Mouse (Mus musculus): Measurements from ENCODE around the gene Hmgcl. TPM values are rescaled to one million over a fixed set of nuclear protein-coding genes. Genes with fewer than 3 reads are reported as not detected.

The Hmgcl gene
- polyA plus RNA-seq, 1 experiment from 2014 or later, result 91.4 TPM

GRCm38 (mm10) chr4:136010586-136010985 is 64.3 kb downstream of the Hmgcl start:
- no peak overlapping the region for H3K27ac ChIP-seq (replicated peaks)

More at GRCm38 (mm10) chr4:136010586-136010985, 64.3 kb downstream of the Hmgcl start:
- peaks cover 7% of the 10 kb centered on the region for H3K4me1 ChIP-seq (replicated peaks)
- ATAC-seq (ENCODE audit: insufficient read depth), result no peak
- H3K4me3 ChIP-seq (replicated peaks), result no peak overlapping the region
- no peak overlapping the region for H3K4me2 ChIP-seq
- WGBS (ENCODE audit: insufficient replicate concordance), result 83% methylated on average over 4 of the region's 4 CpGs
- no peak overlapping the region for H3K9ac ChIP-seq
- H3K9me3 ChIP-seq (replicated peaks), result no peaks in the 10 kb centered on the region
- no peaks in the 10 kb centered on the region for H3K27me3 ChIP-seq
- peaks cover 88% of the 10 kb centered on the region for H3K36me3 ChIP-seq (replicated peaks)

Other genes starting within 250 kb of the Hmgcl start
- 0.55 and 0.56 TPM in 2 replicates for gene Il22ra1, start 218.3 kb upstream of the Hmgcl start, polyA plus RNA-seq (2015; fragmentation: Nextera tagmentation; extraction: Ambion mirVana)
- 0.36 and 0.63 TPM in 2 replicates for gene Myom3, start 186.7 kb upstream of the Hmgcl start, polyA plus RNA-seq (2015; fragmentation: Nextera tagmentation; extraction: Ambion mirVana)
- gene Srsf10, start 90.7 kb upstream of the Hmgcl start, polyA plus RNA-seq (2015; fragmentation: Nextera tagmentation; extraction: Ambion mirVana), result 87.2 and 90.0 TPM in 2 replicates
- gene Pnrc2, start 72.6 kb upstream of the Hmgcl start, polyA plus RNA-seq (2015; fragmentation: Nextera tagmentation; extraction: Ambion mirVana), result 77.1 and 78.3 TPM in 2 replicates
- gene Cnr2, start 51.1 kb upstream of the Hmgcl start, polyA plus RNA-seq (2015; fragmentation: Nextera tagmentation; extraction: Ambion mirVana), result 2.8 and 3.0 TPM in 2 replicates
- 24.0 and 29.4 TPM in 2 replicates for gene Fuca1, start 25.7 kb upstream of the Hmgcl start, polyA plus RNA-seq (2015; fragmentation: Nextera tagmentation; extraction: Ambion mirVana)
- 38.6 and 46.9 TPM in 2 replicates for gene Gale, start 17.3 kb downstream of the Hmgcl start, polyA plus RNA-seq (2015; fragmentation: Nextera tagmentation; extraction: Ambion mirVana)
- 40.4 and 49.5 TPM in 2 replicates for gene Lypla2, start 26.2 kb downstream of the Hmgcl start, polyA plus RNA-seq (2015; fragmentation: Nextera tagmentation; extraction: Ambion mirVana)
- 73.9 and 81.7 TPM in 2 replicates for gene Pithd1, start 40.8 kb downstream of the Hmgcl start, polyA plus RNA-seq (2015; fragmentation: Nextera tagmentation; extraction: Ambion mirVana)
- 27.0 and 29.6 TPM in 2 replicates for gene Eloa, start 75.3 kb downstream of the Hmgcl start, polyA plus RNA-seq (2015; fragmentation: Nextera tagmentation; extraction: Ambion mirVana)
- 212 and 240 TPM in 2 replicates for gene Rpl11, start 107.0 kb downstream of the Hmgcl start, polyA plus RNA-seq (2015; fragmentation: Nextera tagmentation; extraction: Ambion mirVana)
- 41.3 and 42.6 TPM in 2 replicates for gene Id3, start 197.0 kb downstream of the Hmgcl start, polyA plus RNA-seq (2015; fragmentation: Nextera tagmentation; extraction: Ambion mirVana)
- gene E2f2, start 225.9 kb downstream of the Hmgcl start, polyA plus RNA-seq (2015; fragmentation: Nextera tagmentation; extraction: Ambion mirVana), result 85.3 and 95.6 TPM in 2 replicates

All from liver, embryonic 15.5 days (tissue).